Mouse (Mus musculus) midbrain, embryonic 10.5 days (tissue): Measurements from ENCODE around the gene Vwf. TPM values are rescaled to one million over a fixed set of nuclear protein-coding genes. Genes with fewer than 3 reads are reported as not detected.

ENCODE experiments used
- DNase-seq: peaks from one replicate; pipeline ENCODE4 v3.0.0-alpha.2; 2017; ENCODE audit warnings: low spot score
- H3K27ac ChIP-seq: fragments of 300-500 bp; sonication (generic); replicated peaks from 2 replicates; pipeline ENCODE4 v1.5.1; 2016; ENCODE audit warnings: mild to moderate bottlenecking
- H3K27me3 ChIP-seq: fragments of 300-500 bp; sonication (generic); 2 replicates; pipeline ENCODE4 v1.6.1; 2016; ENCODE audit warnings: low read depth, mild to moderate bottlenecking; ENCODE audit not compliant: poor library complexity, severe bottlenecking
- H3K36me3 ChIP-seq: fragments of 300-500 bp; sonication (generic); 2 replicates; pipeline ENCODE4 v1.6.1; 2016; ENCODE audit warnings: mild to moderate bottlenecking, moderate library complexity
- H3K4me1 ChIP-seq: fragments of 300-500 bp; sonication (generic); 2 replicates; pipeline ENCODE4 v1.6.1; 2016
- H3K4me3 ChIP-seq: fragments of 300-500 bp; sonication (generic); 2 replicates; pipeline ENCODE4 v1.5.1; 2016; ENCODE audit warnings: mild to moderate bottlenecking, moderate library complexity
- H3K9me3 ChIP-seq: fragments of 300-500 bp; sonication (generic); replicated peaks from 2 replicates; pipeline ENCODE4 v1.6.1; 2016; ENCODE audit warnings: mild to moderate bottlenecking
- WGBS: fragments of 180-500 bp; shearing (Covaris S2); methylation state at CpG from one replicate; pipeline ENCODE4 v1.1.7; 2016; 5-methylcytosine and 5-hydroxymethylcytosine counted together
- polyA plus RNA-seq: library from polyadenylated mRNA; unstranded; fragments of >200 nt; fragmentation: Nextera tagmentation; extraction: Ambion mirVana; gene quantifications from 2 replicates; pipeline ENCODE4 v1.2.1, GENCODE M21; 2016

Vwf gene
- polyA plus RNA-seq, 1 experiment from 2014 or later: 5.8 TPM

DNA sequence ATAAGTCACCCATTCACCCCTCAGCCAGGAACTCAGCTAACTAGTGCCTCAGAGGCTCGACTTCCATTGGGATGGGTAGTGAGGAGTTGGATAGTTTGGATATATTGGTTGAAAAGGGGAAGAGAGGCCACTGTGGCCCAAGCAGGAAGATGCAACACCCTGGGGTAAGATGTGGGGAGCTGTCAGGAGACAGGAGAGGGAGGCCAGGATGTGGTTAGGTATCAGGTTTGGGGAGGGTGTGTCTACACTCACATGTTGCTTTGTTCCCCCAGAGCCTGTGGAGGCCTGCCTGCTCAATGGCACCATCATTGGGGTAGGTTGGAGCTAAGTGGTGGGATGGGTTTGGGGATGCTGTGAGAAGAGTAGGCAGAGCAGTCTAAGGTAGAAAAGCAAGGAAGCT lies 131.9 kb downstream of the Vwf start:
- H3K9me3 ChIP-seq: no peaks in the 10 kb centered on the region
- no peaks in the 10 kb centered on the region for H3K4me1 ChIP-seq
- no peak overlapping the region for H3K27ac ChIP-seq
- WGBS: 77% methylated on average over 1 of the region's 1 CpGs
- H3K4me3 ChIP-seq: no peak overlapping the region
- no peaks in the 10 kb centered on the region for H3K27me3 ChIP-seq
- no peaks in the 10 kb centered on the region for H3K36me3 ChIP-seq
- DNase-seq: no peak

DNA sequence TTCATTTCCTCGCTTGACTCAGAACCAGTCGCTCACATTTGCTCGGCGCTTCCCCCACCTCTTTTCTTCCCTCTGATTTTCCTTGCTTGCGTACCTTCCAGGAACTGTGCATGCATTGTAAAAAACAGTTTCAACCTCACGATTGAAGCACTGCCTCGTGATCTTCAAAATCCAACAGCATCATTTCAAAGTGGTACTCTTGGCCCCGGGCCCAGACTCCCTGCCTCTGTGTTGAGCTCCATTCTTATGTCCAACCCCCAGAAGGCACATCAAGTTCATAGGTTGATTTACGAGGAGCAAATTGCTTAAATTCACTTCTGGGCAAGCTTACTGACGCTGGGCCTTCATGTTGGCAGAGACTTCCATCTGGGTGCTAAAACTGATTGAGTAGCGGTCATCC lies 134.0 kb downstream of the Vwf start:
- Histone ChIP-seq H3K27ac (no peak overlapping the region), H3K36me3 (no peaks in the 10 kb centered on the region), H3K27me3 (no peaks in the 10 kb centered on the region), H3K4me1 (no peaks in the 10 kb centered on the region), H3K9me3 (no peaks in the 10 kb centered on the region), H3K4me3 (no peak overlapping the region)
- WGBS: 90% methylated on average over 11 of the region's 11 CpGs
- DNase-seq: no peak

- no peaks in the 10 kb centered on the region for H3K36me3 ChIP-seq
- H3K9me3 ChIP-seq: no peaks in the 10 kb centered on the region
- H3K4me1 ChIP-seq: peaks cover 7% of the 10 kb centered on the region
- DNase-seq: no peak
- H3K27me3 ChIP-seq: peaks cover 21% of the 10 kb centered on the region
- no peak overlapping the region for H3K4me3 ChIP-seq
- H3K27ac ChIP-seq: no peak overlapping the region
Observed at GRCm38 (mm10) chr6:125685420-125685819, 138.8 kb downstream of the Vwf start.

GRCm38 (mm10) chr6:125687986-125688385 lies 141.4 kb downstream of the Vwf start:
- H3K27me3 ChIP-seq: peaks cover 31% of the 10 kb centered on the region
- H3K36me3 ChIP-seq: no peaks in the 10 kb centered on the region
- H3K27ac ChIP-seq: no peak overlapping the region
- WGBS: 78% methylated on average over 1 of the region's 1 CpGs
- DNase-seq: no peak
- peaks cover 12% of the 10 kb centered on the region for H3K4me1 ChIP-seq
- H3K9me3 ChIP-seq: no peaks in the 10 kb centered on the region
- no peak overlapping the region for H3K4me3 ChIP-seq

- Histone ChIP-seq H3K4me3 (peak within 1 kb of the TSS; percentile 51), H3K4me1 (peaks cover 12% of the 10 kb centered on the region), H3K36me3 (no peaks in the 10 kb centered on the region), H3K9me3 (no peaks in the 10 kb centered on the region), H3K27me3 (peaks cover 31% of the 10 kb centered on the region), H3K27ac (0 out of 2 replicates have a peak within 1 kb of the TSS, but pooled peaks have one; percentile 14)
- WGBS: 2% methylated on average over 20 of the region's 20 CpGs
- DNase-seq: peak; percentile 41
Observed at GRCm38 (mm10) chr6:125690057-125690703, 143.6 kb downstream of the Vwf start, which contains the start of gene Ano2. Ano2 (plus strand) TSS chr6:125690419.

DNA sequence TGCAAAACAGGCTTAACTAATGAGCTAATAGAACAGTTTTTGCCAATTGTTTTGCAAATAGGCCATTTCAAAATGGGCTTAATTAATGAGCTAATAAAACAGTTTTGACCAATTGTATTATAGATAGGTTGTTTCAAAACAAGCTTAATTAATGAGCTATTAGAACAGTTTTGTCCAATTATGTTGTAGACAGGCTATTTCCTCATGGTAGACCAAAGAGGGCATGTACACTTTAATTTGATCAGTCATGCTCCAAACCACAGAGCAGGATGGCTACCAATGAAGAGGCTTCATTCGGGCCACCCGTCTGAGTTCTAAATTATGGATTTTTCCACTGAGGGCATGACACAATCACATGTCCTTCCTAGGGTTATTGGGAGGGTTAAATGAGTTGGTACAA lies 154.6 kb downstream of the Vwf start:
- no peaks in the 10 kb centered on the region for H3K9me3 ChIP-seq
- no peak for DNase-seq
- no peak overlapping the region for H3K27ac ChIP-seq
- no peaks in the 10 kb centered on the region for H3K36me3 ChIP-seq
- H3K4me1 ChIP-seq: no peaks in the 10 kb centered on the region
- no peak overlapping the region for H3K4me3 ChIP-seq
- H3K27me3 ChIP-seq: no peaks in the 10 kb centered on the region
- 93% methylated on average over 2 of the region's 2 CpGs for WGBS

DNA sequence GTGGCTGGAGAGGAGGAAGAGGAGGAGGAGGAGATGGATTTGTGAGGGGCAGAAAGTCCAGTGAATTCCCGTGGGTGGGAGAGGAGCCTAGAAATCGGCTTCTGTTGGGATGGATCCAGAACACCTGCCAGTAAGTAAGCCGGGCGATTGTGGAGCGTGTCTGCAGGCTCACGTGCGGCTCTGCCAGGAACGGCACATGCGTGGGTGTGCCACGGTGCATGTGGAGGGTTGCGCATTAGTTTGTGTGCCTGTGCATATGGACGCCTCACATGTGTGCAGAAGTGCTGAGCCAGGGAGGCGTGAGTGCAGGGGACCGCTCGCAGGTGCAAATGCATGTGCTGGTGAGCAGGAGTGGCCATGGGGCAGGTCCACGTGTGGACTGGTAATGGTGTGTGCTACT lies 164.7 kb downstream of the Vwf start:
- Histone ChIP-seq H3K27ac (no peak overlapping the region), H3K36me3 (no peaks in the 10 kb centered on the region), H3K4me3 (no peak overlapping the region), H3K4me1 (no peaks in the 10 kb centered on the region; the same call in 1 of the 2 replicates), H3K27me3 (no peaks in the 10 kb centered on the region), H3K9me3 (no peaks in the 10 kb centered on the region)
- no peak for DNase-seq
- WGBS: 92% methylated on average over 16 of the region's 16 CpGs

GRCm38 (mm10) chr6:125726408-125726807 lies 179.8 kb downstream of the Vwf start:
- Histone ChIP-seq H3K4me1 (0 out of 2 replicates have a peak, but pooled peaks cover 4% of the 10 kb centered on the region), H3K9me3 (0 out of 2 replicates have a peak, but pooled peaks cover 4% of the 10 kb centered on the region), H3K27me3 (no peaks in the 10 kb centered on the region), H3K27ac (no peak overlapping the region), H3K4me3 (no peak overlapping the region), H3K36me3 (no peaks in the 10 kb centered on the region)
- 79% methylated on average over 2 of the region's 2 CpGs for WGBS
- no peak for DNase-seq

DNA sequence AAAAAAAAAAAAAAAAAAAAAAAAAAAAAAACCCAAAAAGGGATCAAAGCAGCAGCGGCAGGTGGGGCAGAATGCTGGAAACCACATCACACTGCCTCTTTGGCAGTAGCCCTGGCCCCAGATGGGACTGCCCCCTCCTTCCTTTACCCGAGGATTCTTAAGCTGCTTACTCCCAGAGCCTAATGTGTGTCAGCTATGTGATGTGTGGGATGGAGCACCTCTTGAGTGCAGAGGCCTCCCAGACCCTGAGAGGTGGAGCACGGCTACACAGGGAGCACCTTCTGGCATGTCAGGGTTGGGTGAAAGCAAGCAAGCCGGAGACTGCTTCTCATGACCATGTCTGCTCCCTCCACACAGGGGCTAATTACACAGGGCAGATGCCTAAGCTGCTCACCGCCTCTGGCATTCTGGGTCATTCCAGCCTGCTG lies 180.9 kb downstream of the Vwf start:
- Histone ChIP-seq H3K9me3 (0 out of 2 replicates have a peak, but pooled peaks cover 4% of the 10 kb centered on the region), H3K27ac (no peak overlapping the region), H3K36me3 (no peaks in the 10 kb centered on the region), H3K27me3 (no peaks in the 10 kb centered on the region), H3K4me1 (0 out of 2 replicates have a peak, but pooled peaks cover 4% of the 10 kb centered on the region), H3K4me3 (no peak overlapping the region)
- 53% methylated on average over 5 of the region's 5 CpGs for WGBS
- DNase-seq: no peak

DNA sequence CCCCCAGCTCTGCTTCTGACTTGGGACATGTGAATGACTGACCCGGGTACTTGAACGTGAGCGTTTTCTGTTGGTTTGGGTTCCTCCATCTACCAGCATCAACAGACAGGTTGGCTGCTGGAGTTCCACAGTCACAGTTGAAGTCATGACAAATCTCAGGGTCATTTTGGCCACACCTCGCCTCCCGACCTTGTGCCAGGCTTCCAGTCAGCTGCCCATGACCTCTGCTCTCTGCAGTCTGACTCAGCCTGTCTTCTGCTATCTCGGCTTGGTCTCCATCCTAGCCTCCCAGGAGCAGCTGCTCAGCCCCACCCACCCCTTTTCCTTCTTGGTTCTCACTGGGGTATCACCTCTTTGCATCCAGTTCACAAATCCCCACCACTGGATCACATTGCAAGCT lies 182.9 kb downstream of the Vwf start:
- 83% methylated on average over 6 of the region's 6 CpGs for WGBS
- no peak for DNase-seq
- Histone ChIP-seq H3K27ac (no peak overlapping the region), H3K27me3 (no peaks in the 10 kb centered on the region), H3K4me3 (no peak overlapping the region), H3K9me3 (0 out of 2 replicates have a peak, but pooled peaks cover 4% of the 10 kb centered on the region), H3K36me3 (no peaks in the 10 kb centered on the region), H3K4me1 (0 out of 2 replicates have a peak, but pooled peaks cover 4% of the 10 kb centered on the region)

DNA sequence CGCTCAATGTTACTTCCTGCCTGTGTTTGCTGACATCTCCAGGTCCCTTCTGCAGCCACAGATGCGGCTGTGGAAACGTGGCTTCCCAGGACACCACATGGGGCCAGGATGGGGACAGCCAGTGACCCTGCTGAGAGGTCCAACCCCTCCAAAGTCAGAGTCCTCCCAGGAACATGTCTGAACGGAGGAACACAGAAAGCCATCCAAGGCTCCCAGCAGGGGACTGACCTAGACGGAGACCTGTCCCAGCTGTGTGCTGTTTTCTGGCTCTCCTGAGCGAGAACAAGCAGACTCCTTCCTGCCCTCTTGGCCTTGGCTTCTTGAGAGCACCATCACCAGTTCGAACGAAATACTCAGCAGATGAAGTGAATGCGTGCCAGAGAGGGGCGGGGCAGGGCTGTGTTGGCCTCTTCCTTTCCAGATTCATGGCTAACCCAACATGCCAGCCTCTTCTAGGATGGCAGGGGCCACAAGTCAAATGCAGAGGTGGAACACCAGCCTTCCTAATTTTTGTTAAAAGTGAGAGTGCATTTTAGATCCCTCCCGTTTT lies 183.5 kb downstream of the Vwf start:
- DNase-seq: no peak
- no peaks in the 10 kb centered on the region for H3K36me3 ChIP-seq
- 66% methylated on average over 11 of the region's 11 CpGs for WGBS
- H3K4me3 ChIP-seq: no peak overlapping the region
- H3K4me1 ChIP-seq: 0 out of 2 replicates have a peak, but pooled peaks cover 4% of the 10 kb centered on the region
- H3K27ac ChIP-seq: no peak overlapping the region
- H3K9me3 ChIP-seq: 0 out of 2 replicates have a peak, but pooled peaks cover 4% of the 10 kb centered on the region
- H3K27me3 ChIP-seq: no peaks in the 10 kb centered on the region
